Mouse (Mus musculus): ENCODE measurements around the gene Gm10192. TPM values are rescaled to one million over a fixed set of nuclear protein-coding genes. Genes with fewer than 3 reads are reported as not detected.

Gm10192 gene
- polyA plus RNA-seq (2014; fragmentation: Illumina TruSeq; extraction: RNeasy Lipid Tissue Mini Kit (QIAGEN cat#74804)), result not detected

GRCm38 (mm10) chr4:97183066-97183465, at the start of gene Gm10192:
Gene Gm10192 (minus strand): TSS chr4:97183166.

